Mouse (Mus musculus) MEL (cell line): ENCODE data around the gene Mrpl51. TPM values are rescaled to one million over a fixed set of nuclear protein-coding genes. Genes with fewer than 3 reads are reported as not detected.

Source experiments
- DNase-seq: peaks from one replicate; pipeline ENCODE4 v3.0.0; 2011; ENCODE audit warnings: low read depth, low spot score
- H3K27ac ChIP-seq: 2 replicates; pipeline ENCODE4 v1.5.1; 2012; ENCODE audit warnings: low read depth, mild to moderate bottlenecking, control low read depth, low read length, moderate library complexity; ENCODE audit not compliant: control insufficient read depth
- H3K27me3 ChIP-seq, 2 experiments: fragments of 150-350 bp in 1 of 2; sonication (generic) in 1 of 2; 2 replicates each; pipeline ENCODE4 v1.6.1; 2012; ENCODE audit warnings: low read length in 2 of 2, mild to moderate bottlenecking in 2 of 2, improper control_type of control experiment in 1 of 2, moderate library complexity in 1 of 2; ENCODE audit not compliant: insufficient read depth in 2 of 2, control insufficient read depth in 1 of 2
- H3K36me3 ChIP-seq, 2 experiments: 2 replicates each; pipeline ENCODE4 v1.6.1; 2012 to 2014; ENCODE audit warnings: low read length in 2 of 2, improper control_type of control experiment in 1 of 2, inconsistent platforms in 1 of 2, mild to moderate bottlenecking in 1 of 2; ENCODE audit not compliant: insufficient read depth in 2 of 2, control insufficient read depth in 1 of 2
- H3K4me1 ChIP-seq, 2 experiments: fragments of 150-350 bp in 1 of 2; sonication (generic) in 1 of 2; 2 replicates each; pipeline ENCODE4 v1.6.1; 2012; ENCODE audit warnings: low read length in 2 of 2, improper control_type of control experiment in 1 of 2, mild to moderate bottlenecking in 1 of 2; ENCODE audit not compliant: insufficient read depth in 2 of 2, control insufficient read depth in 1 of 2
- H3K4me3 ChIP-seq, 2 experiments: fragments of 150-350 bp in 1 of 2; sonication (generic) in 1 of 2; 2 replicates each; pipeline ENCODE4 v1.5.1; 2012; ENCODE audit warnings: low read depth in 2 of 2, low read length in 2 of 2, mild to moderate bottlenecking in 2 of 2, moderate library complexity in 2 of 2, control low read depth in 1 of 2, improper control_type of control experiment in 1 of 2; ENCODE audit not compliant: control insufficient read depth in 1 of 2, insufficient read depth in 1 of 2
- H3K79me2 ChIP-seq: 2 replicates; pipeline ENCODE4 v1.6.1; 2012; ENCODE audit warnings: mild to moderate bottlenecking, low read length, moderate library complexity; ENCODE audit not compliant: control insufficient read depth, poor library complexity, insufficient read depth
- H3K9ac ChIP-seq: 2 replicates; pipeline ENCODE4 v1.6.1; 2012; ENCODE audit warnings: low read depth, mild to moderate bottlenecking, control low read depth, low read length, moderate library complexity; ENCODE audit not compliant: control insufficient read depth, poor library complexity, severe bottlenecking
- H3K9me3 ChIP-seq: fragments of 150-350 bp; sonication (generic); replicated peaks from 2 replicates; pipeline ENCODE4 v1.6.1; 2012; ENCODE audit warnings: mild to moderate bottlenecking, low read length, improper control_type of control experiment, moderate library complexity; ENCODE audit not compliant: insufficient read depth
- BHLHE40 ChIP-seq: IDR thresholded peaks from 2 replicates; pipeline ENCODE4 v1.6.1; 2012; ENCODE audit warnings: low read depth, mild to moderate bottlenecking, inconsistent platforms, low read length, improper control_type of control experiment, borderline replicate concordance
- CHD2 ChIP-seq: IDR thresholded peaks from 2 replicates; pipeline ENCODE4 v1.6.1; 2011; ENCODE audit warnings: low read length, improper control_type of control experiment
- ELF1 ChIP-seq: IDR thresholded peaks from 2 replicates; pipeline ENCODE4 v1.6.1; 2014; ENCODE audit warnings: low read depth, mild to moderate bottlenecking, inconsistent platforms, low read length, improper control_type of control experiment, moderate library complexity
- EP300 ChIP-seq, 2 experiments: IDR thresholded peaks; 2 replicates each; pipeline ENCODE4 v1.6.1; 2011; ENCODE audit warnings: improper control_type of control experiment in 2 of 2, low read length in 2 of 2, low read depth in 1 of 2, mild to moderate bottlenecking in 1 of 2
- ETS1 ChIP-seq: IDR thresholded peaks from 2 replicates; pipeline ENCODE4 v1.6.1; 2012; ENCODE audit warnings: low read depth, mild to moderate bottlenecking, inconsistent platforms, low read length, improper control_type of control experiment, moderate library complexity
- GABPA ChIP-seq: IDR thresholded peaks from 2 replicates; pipeline ENCODE4 v1.6.1; 2012; ENCODE audit warnings: low read depth, mild to moderate bottlenecking, inconsistent platforms, low read length, improper control_type of control experiment, moderate library complexity
- HCFC1 ChIP-seq: IDR thresholded peaks from 2 replicates; pipeline ENCODE4 v1.6.1; 2012; ENCODE audit warnings: low read depth, mild to moderate bottlenecking, inconsistent platforms, low read length, improper control_type of control experiment, moderate library complexity
- MAX ChIP-seq: IDR thresholded peaks from 2 replicates; pipeline ENCODE4 v1.6.1; 2011; ENCODE audit warnings: low read length, improper control_type of control experiment
- MAZ ChIP-seq: IDR thresholded peaks from 2 replicates; pipeline ENCODE4 v1.6.1; 2012; ENCODE audit warnings: low read depth, mild to moderate bottlenecking, inconsistent platforms, low read length, improper control_type of control experiment
- MEF2A ChIP-seq: IDR thresholded peaks from 2 replicates; pipeline ENCODE4 v1.6.1; 2014; ENCODE audit warnings: low read depth, mild to moderate bottlenecking, inconsistent platforms, low read length, improper control_type of control experiment; ENCODE audit not compliant: poor library complexity, insufficient replicate concordance, severe bottlenecking; ENCODE audit errors: extremely low read depth
- MXI1 ChIP-seq: IDR thresholded peaks from 2 replicates; pipeline ENCODE4 v1.6.1; 2011; ENCODE audit warnings: mild to moderate bottlenecking, low read depth, low read length, improper control_type of control experiment
- MYC ChIP-seq: IDR thresholded peaks from 2 replicates; pipeline ENCODE4 v1.6.1; 2011; ENCODE audit warnings: low read depth, mild to moderate bottlenecking, low read length, improper control_type of control experiment, moderate library complexity
- NELFE ChIP-seq: IDR thresholded peaks from 2 replicates; pipeline ENCODE4 v1.6.1; 2011; ENCODE audit warnings: low read depth, low read length, improper control_type of control experiment
- NRF1 ChIP-seq: IDR thresholded peaks from 2 replicates; pipeline ENCODE4 v1.6.1; 2014; ENCODE audit warnings: low read depth, mild to moderate bottlenecking, inconsistent platforms, low read length, improper control_type of control experiment, moderate library complexity; ENCODE audit not compliant: poor library complexity, insufficient read depth, severe bottlenecking
- POLR2A ChIP-seq, 2 experiments: IDR thresholded peaks; 2 replicates each; pipeline ENCODE4 v1.6.1; 2011 to 2012; ENCODE audit warnings: low read length in 2 of 2, mild to moderate bottlenecking in 2 of 2, control low read depth in 1 of 2, improper control_type of control experiment in 1 of 2, low read depth in 1 of 2, moderate library complexity in 1 of 2; ENCODE audit not compliant: control insufficient read depth in 1 of 2, insufficient read depth in 1 of 2, poor library complexity in 1 of 2
- POLR2AphosphoS5 ChIP-seq: IDR thresholded peaks from 2 replicates; pipeline ENCODE4 v1.6.1; 2012; ENCODE audit warnings: low read depth, borderline replicate concordance, mild to moderate bottlenecking, inconsistent platforms, low read length, moderate library complexity, mixed read lengths
- RAD21 ChIP-seq: IDR thresholded peaks from 2 replicates; pipeline ENCODE4 v1.6.1; 2011; ENCODE audit warnings: mild to moderate bottlenecking, low read depth, low read length, improper control_type of control experiment
- RCOR1 ChIP-seq: IDR thresholded peaks from 2 replicates; pipeline ENCODE4 v1.6.1; 2012; ENCODE audit warnings: low read depth, mild to moderate bottlenecking, inconsistent platforms, low read length, improper control_type of control experiment
- SMC3 ChIP-seq: IDR thresholded peaks from 2 replicates; pipeline ENCODE4 v1.6.1; 2011; ENCODE audit warnings: low read depth, low read length, improper control_type of control experiment
- TBP ChIP-seq: IDR thresholded peaks from 2 replicates; pipeline ENCODE4 v1.8.0; 2011; ENCODE audit warnings: low read depth, low read length, improper control_type of control experiment
- USF1 ChIP-seq: IDR thresholded peaks from 2 replicates; pipeline ENCODE4 v1.6.1; 2014; ENCODE audit warnings: low read depth, mild to moderate bottlenecking, inconsistent platforms, low read length, improper control_type of control experiment, moderate library complexity
- ZMIZ1 ChIP-seq: IDR thresholded peaks from 2 replicates; pipeline ENCODE4 v1.6.1; 2012; ENCODE audit warnings: low read depth, mild to moderate bottlenecking, inconsistent platforms, low read length, improper control_type of control experiment, moderate library complexity
- ZNF384 ChIP-seq: IDR thresholded peaks from 2 replicates; pipeline ENCODE4 v1.6.1; 2012; ENCODE audit warnings: low read depth, mild to moderate bottlenecking, inconsistent platforms, low read length, improper control_type of control experiment
- polyA plus RNA-seq, 2 experiments: library from polyadenylated mRNA; stranded (reverse) in 1 of 2; unstranded in 1 of 2; fragments of >175 nt in 1 of 2; fragments of >200 nt in 1 of 2; gene quantifications; 2 replicates each; pipeline versions ENCODE4 v1.2.1 to v1.2.4; 2012; ENCODE audit warnings: low replicate concordance in 2 of 2, low read depth in 1 of 2; ENCODE audit not compliant: insufficient read length in 2 of 2, insufficient read depth in 1 of 2, missing spikeins in 1 of 2
- total RNA-seq: library from RNA; depleted of rRNA; stranded (reverse); fragments of 300-350 nt; gene quantifications from 2 replicates; pipeline ENCODE4 v1.2.3, GENCODE M21; 2012

Mrpl51 gene
- total and polyA plus RNA-seq, 3 experiments = 251 to 286 TPM; not detected in 1

DNA sequence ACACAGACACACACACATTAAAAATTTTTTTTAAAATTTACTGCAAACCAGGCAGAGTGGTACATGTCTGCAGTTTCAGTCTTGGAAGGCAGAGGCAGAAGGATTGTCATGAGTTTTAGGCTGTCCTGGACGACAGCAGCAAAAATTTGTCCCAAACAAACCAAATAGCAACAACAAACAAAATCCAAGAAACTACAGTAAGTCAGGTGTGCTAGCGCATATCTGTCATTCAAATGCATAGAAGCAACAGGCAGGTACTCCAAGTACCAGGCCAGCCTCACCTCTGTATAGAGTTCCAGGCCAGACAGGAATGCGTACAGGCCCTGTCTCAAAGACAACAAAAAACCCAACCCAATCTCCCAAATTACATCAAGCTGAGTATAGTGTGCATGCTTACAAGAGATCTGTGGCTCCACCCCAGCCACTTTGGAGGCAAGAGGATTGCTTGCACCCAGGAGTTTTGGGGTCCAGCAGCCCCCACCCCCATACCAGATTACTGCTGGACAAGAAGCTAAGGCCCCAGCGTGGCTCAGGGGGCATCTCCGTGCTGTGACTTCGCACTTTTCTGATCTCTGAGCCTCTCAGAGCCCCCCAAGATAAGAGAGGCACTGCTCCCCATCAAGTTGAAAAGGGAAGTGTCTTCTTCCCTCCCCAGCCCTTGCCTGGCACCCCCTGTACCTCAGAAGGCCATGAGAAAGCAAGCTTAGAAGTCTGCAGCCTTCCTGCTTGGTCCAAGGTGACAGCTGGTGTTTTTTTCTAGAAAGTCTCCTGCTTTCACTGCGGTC is 31.6 kb upstream of the Mrpl51 start (continued):
- TF ChIP-seq MYC (peak; percentile 65; the same call in 1 of the 2 replicates), POLR2A (IDR thresholded peaks at IDR 0.05; ENCODE audit: control insufficient read depth in 1 of 2, insufficient read depth in 1 of 2, low read depth in 1 of 2, low read length in 2 of 2, poor library complexity in 1 of 2) (no peak), USF1 (no peak), ELF1 (no peak)

- Histone ChIP-seq H3K79me2 (peaks cover 45% of the 10 kb centered on the region), H3K9me3 (no peaks in the 10 kb centered on the region)
- TF ChIP-seq ETS1 (0 out of 2 replicates have a peak, but pooled peaks have one; percentile 0), RCOR1 (no peak), MXI1 (peak; percentile 18; the same call in 1 of the 2 replicates), GABPA (no peak), POLR2AphosphoS5 (no peak), NELFE (peak; percentile 29; the same call in 1 of the 2 replicates)
- TF ChIP-seq, all 39 proteins: peak for 3
- Histone ChIP-seq H3K27me3 (no peaks in the 10 kb centered on the region), H3K4me1 (peaks cover 0 to 49% of the 10 kb centered on the region in 2 experiments), H3K27ac (peak overlapping the region; percentile 87), H3K4me3 (peak overlapping the region in 1 of 2 experiments; percentile 7; a peak in 1 of 4 replicates), H3K9ac (peak overlapping the region; percentile 51), H3K36me3 (peaks cover 0 to 42% of the 10 kb centered on the region in 2 experiments; a peak in 3 of 4 replicates)
- DNase-seq = no peak
Observed at GRCm38 (mm10) chr6:125160558-125160853, 31.1 kb upstream of the Mrpl51 start.

DNA sequence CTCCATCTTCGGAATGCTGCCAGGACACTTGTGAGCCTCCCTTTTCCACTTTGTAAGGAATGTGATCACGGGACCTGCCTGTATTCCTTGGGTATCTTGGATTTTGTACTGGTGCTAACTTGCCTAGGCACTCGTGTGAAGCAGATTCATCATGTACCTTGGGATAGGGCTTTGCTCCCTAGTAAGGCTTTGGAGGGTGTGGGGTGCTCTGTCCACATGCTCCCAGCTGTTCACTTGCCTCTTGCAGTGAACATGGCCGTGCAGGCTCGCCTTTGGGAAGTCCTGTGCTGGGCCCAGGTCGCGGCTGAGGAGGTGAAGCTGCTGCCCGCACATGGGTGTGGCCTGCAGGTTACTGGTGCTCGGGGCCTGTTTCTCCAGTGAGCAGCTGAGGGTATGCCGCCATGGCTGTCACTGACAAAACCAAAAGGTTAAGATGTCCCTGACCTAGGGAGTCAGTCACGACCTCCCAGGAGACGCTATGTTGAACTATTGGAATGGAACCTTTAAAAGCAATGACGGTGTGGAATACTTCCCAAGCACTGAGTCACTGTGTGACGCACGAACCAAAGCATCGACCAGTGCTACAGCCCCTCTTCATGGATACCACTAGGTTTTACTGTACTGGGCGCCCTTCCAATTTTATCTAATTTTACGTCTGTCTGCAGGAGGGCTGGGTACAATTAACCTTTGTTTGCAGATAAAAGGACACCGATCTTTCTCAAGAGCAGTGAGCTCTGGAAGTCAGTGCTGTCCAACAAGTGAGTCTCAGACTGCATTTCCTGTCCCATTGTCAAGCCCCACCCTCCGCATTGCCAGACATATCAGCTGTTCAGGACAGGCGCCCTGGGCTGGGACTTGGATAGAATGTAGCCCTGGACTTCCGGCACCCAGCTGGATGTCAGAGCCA is 30.5 kb upstream of the Mrpl51 start:
- Histone ChIP-seq H3K36me3 (peaks cover 0 to 36% of the 10 kb centered on the region in 2 experiments; a peak in 3 of 4 replicates), H3K79me2 (peaks cover 40% of the 10 kb centered on the region), H3K9ac (peak overlapping the region; percentile 51), H3K4me1 (peaks cover 0 to 43% of the 10 kb centered on the region in 2 experiments; a peak in 3 of 4 replicates), H3K27ac (peak overlapping the region; percentile 87), H3K4me3 (peak overlapping the region in 1 of 2 experiments; percentile 7; a peak in 1 of 4 replicates), H3K9me3 (no peaks in the 10 kb centered on the region), H3K27me3 (no peaks in the 10 kb centered on the region)
- DNase-seq = peak; percentile 92
- TF ChIP-seq ZMIZ1 (peak; percentile 97), NRF1 (no peak), ELF1 (peak; percentile 58; the same call in 1 of the 2 replicates), MYC (peak; percentile 46; the same call in 1 of the 2 replicates), NELFE (peak; percentile 43; the same call in 1 of the 2 replicates), MAZ (no peak), ZNF384 (no peak), EP300 (IDR thresholded peaks at IDR 0.05; ENCODE audit: low read depth in 1 of 2, low read length in 2 of 2) (peak in 1 of 2 experiments; percentile 57; a peak in 1 of 4 replicates), RAD21 (no peak), MEF2A (no peak), HCFC1 (0 out of 2 replicates have a peak, but pooled peaks have one; percentile 46), MAX (no peak), CHD2 (peak; percentile 79), BHLHE40 (peak; percentile 35; the same call in 1 of the 2 replicates), TBP (no peak), SMC3 (peak; percentile 48), USF1 (no peak), POLR2AphosphoS5 (peak; percentile 31; the same call in 1 of the 2 replicates)
